Mouse (Mus musculus) MEL (cell line): Measurements from ENCODE around the gene Tmem106c. TPM values are rescaled to one million over a fixed set of nuclear protein-coding genes. Genes with fewer than 3 reads are reported as not detected.

Source experiments
- DNase-seq: peaks from one replicate; pipeline ENCODE4 v3.0.0; 2011; ENCODE audit warnings: low read depth, low spot score
- H3K27ac ChIP-seq: 2 replicates; pipeline ENCODE4 v1.5.1; 2012; ENCODE audit warnings: low read depth, mild to moderate bottlenecking, control low read depth, low read length, moderate library complexity; ENCODE audit not compliant: control insufficient read depth
- H3K27me3 ChIP-seq, 2 experiments: fragments of 150-350 bp in 1 of 2; sonication (generic) in 1 of 2; 2 replicates each; pipeline ENCODE4 v1.6.1; 2012; ENCODE audit warnings: low read length in 2 of 2, mild to moderate bottlenecking in 2 of 2, improper control_type of control experiment in 1 of 2, moderate library complexity in 1 of 2; ENCODE audit not compliant: insufficient read depth in 2 of 2, control insufficient read depth in 1 of 2
- H3K36me3 ChIP-seq, 2 experiments: 2 replicates each; pipeline ENCODE4 v1.6.1; 2012 to 2014; ENCODE audit warnings: low read length in 2 of 2, improper control_type of control experiment in 1 of 2, inconsistent platforms in 1 of 2, mild to moderate bottlenecking in 1 of 2; ENCODE audit not compliant: insufficient read depth in 2 of 2, control insufficient read depth in 1 of 2
- H3K4me1 ChIP-seq, 2 experiments: fragments of 150-350 bp in 1 of 2; sonication (generic) in 1 of 2; 2 replicates each; pipeline ENCODE4 v1.6.1; 2012; ENCODE audit warnings: low read length in 2 of 2, improper control_type of control experiment in 1 of 2, mild to moderate bottlenecking in 1 of 2; ENCODE audit not compliant: insufficient read depth in 2 of 2, control insufficient read depth in 1 of 2
- H3K4me3 ChIP-seq, 2 experiments: fragments of 150-350 bp in 1 of 2; sonication (generic) in 1 of 2; 2 replicates each; pipeline ENCODE4 v1.5.1; 2012; ENCODE audit warnings: low read depth in 2 of 2, low read length in 2 of 2, mild to moderate bottlenecking in 2 of 2, moderate library complexity in 2 of 2, control low read depth in 1 of 2, improper control_type of control experiment in 1 of 2; ENCODE audit not compliant: control insufficient read depth in 1 of 2, insufficient read depth in 1 of 2
- H3K79me2 ChIP-seq: 2 replicates; pipeline ENCODE4 v1.6.1; 2012; ENCODE audit warnings: mild to moderate bottlenecking, low read length, moderate library complexity; ENCODE audit not compliant: control insufficient read depth, poor library complexity, insufficient read depth
- H3K9ac ChIP-seq: 2 replicates; pipeline ENCODE4 v1.6.1; 2012; ENCODE audit warnings: low read depth, mild to moderate bottlenecking, control low read depth, low read length, moderate library complexity; ENCODE audit not compliant: control insufficient read depth, poor library complexity, severe bottlenecking
- H3K9me3 ChIP-seq: fragments of 150-350 bp; sonication (generic); replicated peaks from 2 replicates; pipeline ENCODE4 v1.6.1; 2012; ENCODE audit warnings: mild to moderate bottlenecking, low read length, improper control_type of control experiment, moderate library complexity; ENCODE audit not compliant: insufficient read depth
- CHD2 ChIP-seq: IDR thresholded peaks from 2 replicates; pipeline ENCODE4 v1.6.1; 2011; ENCODE audit warnings: low read length, improper control_type of control experiment
- CTCF ChIP-seq, 3 experiments: IDR thresholded peaks in 2 of 3; conservative IDR thresholded peaks in 1 of 3; 2 replicates each; pipeline ENCODE4 v1.5.1; 2011 to 2012; ENCODE audit warnings: low read length in 3 of 3, low read depth in 2 of 3, mild to moderate bottlenecking in 2 of 3, improper control_type of control experiment in 1 of 3, inconsistent platforms in 1 of 3, mixed read lengths in 1 of 3, moderate library complexity in 1 of 3; ENCODE audit not compliant: control insufficient read depth in 1 of 3, insufficient read depth in 1 of 3, poor library complexity in 1 of 3, severe bottlenecking in 1 of 3
- E2F4 ChIP-seq: IDR thresholded peaks from 2 replicates; pipeline ENCODE4 v1.6.1; 2011; ENCODE audit warnings: low read depth, low read length, improper control_type of control experiment, borderline replicate concordance
- ETS1 ChIP-seq: IDR thresholded peaks from 2 replicates; pipeline ENCODE4 v1.6.1; 2012; ENCODE audit warnings: low read depth, mild to moderate bottlenecking, inconsistent platforms, low read length, improper control_type of control experiment, moderate library complexity
- GABPA ChIP-seq: IDR thresholded peaks from 2 replicates; pipeline ENCODE4 v1.6.1; 2012; ENCODE audit warnings: low read depth, mild to moderate bottlenecking, inconsistent platforms, low read length, improper control_type of control experiment, moderate library complexity
- HCFC1 ChIP-seq: IDR thresholded peaks from 2 replicates; pipeline ENCODE4 v1.6.1; 2012; ENCODE audit warnings: low read depth, mild to moderate bottlenecking, inconsistent platforms, low read length, improper control_type of control experiment, moderate library complexity
- JUND ChIP-seq: IDR thresholded peaks from 2 replicates; pipeline ENCODE4 v1.6.1; 2011; ENCODE audit warnings: low read depth, mild to moderate bottlenecking, improper control_type of control experiment, low read length
- KAT2A ChIP-seq: conservative IDR thresholded peaks from 2 replicates; pipeline ENCODE4 v1.6.1; 2012; ENCODE audit warnings: low read depth, low read length, improper control_type of control experiment, inconsistent platforms
- MAX ChIP-seq: IDR thresholded peaks from 2 replicates; pipeline ENCODE4 v1.6.1; 2011; ENCODE audit warnings: low read length, improper control_type of control experiment
- MAZ ChIP-seq: IDR thresholded peaks from 2 replicates; pipeline ENCODE4 v1.6.1; 2012; ENCODE audit warnings: low read depth, mild to moderate bottlenecking, inconsistent platforms, low read length, improper control_type of control experiment
- MEF2A ChIP-seq: IDR thresholded peaks from 2 replicates; pipeline ENCODE4 v1.6.1; 2014; ENCODE audit warnings: low read depth, mild to moderate bottlenecking, inconsistent platforms, low read length, improper control_type of control experiment; ENCODE audit not compliant: poor library complexity, insufficient replicate concordance, severe bottlenecking; ENCODE audit errors: extremely low read depth
- NRF1 ChIP-seq: IDR thresholded peaks from 2 replicates; pipeline ENCODE4 v1.6.1; 2014; ENCODE audit warnings: low read depth, mild to moderate bottlenecking, inconsistent platforms, low read length, improper control_type of control experiment, moderate library complexity; ENCODE audit not compliant: poor library complexity, insufficient read depth, severe bottlenecking
- POLR2AphosphoS2 ChIP-seq: IDR thresholded peaks from 2 replicates; pipeline ENCODE4 v1.6.1; 2011; ENCODE audit warnings: low read length, improper control_type of control experiment
- RAD21 ChIP-seq: IDR thresholded peaks from 2 replicates; pipeline ENCODE4 v1.6.1; 2011; ENCODE audit warnings: mild to moderate bottlenecking, low read depth, low read length, improper control_type of control experiment
- TBP ChIP-seq: IDR thresholded peaks from 2 replicates; pipeline ENCODE4 v1.8.0; 2011; ENCODE audit warnings: low read depth, low read length, improper control_type of control experiment
- TCF12 ChIP-seq: IDR thresholded peaks from 2 replicates; pipeline ENCODE4 v1.6.1; 2014; ENCODE audit warnings: low read depth, mild to moderate bottlenecking, inconsistent platforms, low read length, improper control_type of control experiment, moderate library complexity
- UBTF ChIP-seq: IDR thresholded peaks from 2 replicates; pipeline ENCODE4 v1.6.1; 2012; ENCODE audit warnings: low read depth, mild to moderate bottlenecking, inconsistent platforms, low read length, improper control_type of control experiment, moderate library complexity, borderline replicate concordance; ENCODE audit not compliant: insufficient read depth
- USF1 ChIP-seq: IDR thresholded peaks from 2 replicates; pipeline ENCODE4 v1.6.1; 2014; ENCODE audit warnings: low read depth, mild to moderate bottlenecking, inconsistent platforms, low read length, improper control_type of control experiment, moderate library complexity
- USF2 ChIP-seq, 2 experiments: IDR thresholded peaks; 2 replicates each; pipeline ENCODE4 v1.6.1; 2011 to 2012; ENCODE audit warnings: improper control_type of control experiment in 2 of 2, low read length in 2 of 2, borderline replicate concordance in 1 of 2, inconsistent platforms in 1 of 2, low read depth in 1 of 2, mild to moderate bottlenecking in 1 of 2; ENCODE audit not compliant: insufficient read depth in 1 of 2
- ZC3H11A ChIP-seq: IDR thresholded peaks from 2 replicates; pipeline ENCODE4 v1.6.1; 2012; ENCODE audit warnings: low read depth, mild to moderate bottlenecking, inconsistent platforms, low read length, improper control_type of control experiment
- ZKSCAN1 ChIP-seq: IDR thresholded peaks from 2 replicates; pipeline ENCODE4 v1.6.1; 2012; ENCODE audit warnings: low read depth, mild to moderate bottlenecking, inconsistent platforms, low read length, improper control_type of control experiment, moderate library complexity
- ZNF384 ChIP-seq: IDR thresholded peaks from 2 replicates; pipeline ENCODE4 v1.6.1; 2012; ENCODE audit warnings: low read depth, mild to moderate bottlenecking, inconsistent platforms, low read length, improper control_type of control experiment
- polyA plus RNA-seq, 2 experiments: library from polyadenylated mRNA; stranded (reverse) in 1 of 2; unstranded in 1 of 2; fragments of >175 nt in 1 of 2; fragments of >200 nt in 1 of 2; gene quantifications; 2 replicates each; pipeline versions ENCODE4 v1.2.1 to v1.2.4; 2012; ENCODE audit warnings: low replicate concordance in 2 of 2, low read depth in 1 of 2; ENCODE audit not compliant: insufficient read length in 2 of 2, insufficient read depth in 1 of 2, missing spikeins in 1 of 2
- total RNA-seq: library from RNA; depleted of rRNA; stranded (reverse); fragments of 300-350 nt; gene quantifications from 2 replicates; pipeline ENCODE4 v1.2.3, GENCODE M21; 2012

The Tmem106c gene
- total and polyA plus RNA-seq, 3 experiments: 54.3 to 121 TPM; not detected in 1

DNA sequence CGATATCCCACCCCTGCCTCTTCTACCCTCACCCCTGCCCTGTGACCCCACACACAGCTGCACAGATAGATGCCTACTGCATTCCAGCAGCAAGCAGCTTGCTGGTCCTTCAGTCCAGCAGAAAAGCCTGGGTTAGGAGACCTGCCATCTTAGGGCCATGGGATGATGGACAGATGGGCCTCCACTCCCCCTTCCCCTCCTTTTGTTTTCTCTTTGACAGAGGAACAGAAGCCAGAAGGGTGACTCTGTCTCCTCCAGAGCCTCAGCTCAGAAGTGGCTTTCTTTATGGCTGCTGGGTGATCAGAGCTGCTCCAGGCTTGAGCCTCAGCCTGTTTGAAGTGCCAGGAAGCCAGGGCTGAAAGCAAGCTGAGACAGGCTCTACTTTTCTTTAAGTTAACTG, 25.5 kb downstream of the Tmem106c start:
- no peak overlapping the region for H3K9ac ChIP-seq
- no peaks in the 10 kb centered on the region for H3K9me3 ChIP-seq
- peaks cover 0 to 3% of the 10 kb centered on the region in 2 experiments; a peak in 1 of 4 replicates for H3K4me1 ChIP-seq
- H3K27ac ChIP-seq: no peak overlapping the region
- TF ChIP-seq MAZ (no peak), MEF2A (no peak), CHD2 (no peak), ETS1 (no peak), NRF1 (no peak), TCF12 (no peak), UBTF (no peak), ZC3H11A (no peak), E2F4 (no peak), CTCF (IDR thresholded peaks at IDR 0.05 in 2 of 3, conservative IDR thresholded peaks at IDR 0.05 in 1 of 3; ENCODE audit: control insufficient read depth in 1 of 3, insufficient read depth in 1 of 3, low read depth in 2 of 3, low read length in 3 of 3, poor library complexity in 1 of 3, severe bottlenecking in 1 of 3) (no peak), GABPA (no peak), USF2 (IDR thresholded peaks at IDR 0.05; ENCODE audit: borderline replicate concordance in 1 of 2, insufficient read depth in 1 of 2, low read depth in 1 of 2, low read length in 2 of 2) (no peak), KAT2A (no peak), MAX (no peak), ZKSCAN1 (no peak), ZNF384 (no peak)
- no peaks in the 10 kb centered on the region for H3K36me3 ChIP-seq
- peaks cover 0 to 1% of the 10 kb centered on the region in 2 experiments; a peak in 1 of 4 replicates for H3K27me3 ChIP-seq
- H3K79me2 ChIP-seq: no peaks in the 10 kb centered on the region
- no peak overlapping the region for H3K4me3 ChIP-seq
- no peak for DNase-seq

DNA sequence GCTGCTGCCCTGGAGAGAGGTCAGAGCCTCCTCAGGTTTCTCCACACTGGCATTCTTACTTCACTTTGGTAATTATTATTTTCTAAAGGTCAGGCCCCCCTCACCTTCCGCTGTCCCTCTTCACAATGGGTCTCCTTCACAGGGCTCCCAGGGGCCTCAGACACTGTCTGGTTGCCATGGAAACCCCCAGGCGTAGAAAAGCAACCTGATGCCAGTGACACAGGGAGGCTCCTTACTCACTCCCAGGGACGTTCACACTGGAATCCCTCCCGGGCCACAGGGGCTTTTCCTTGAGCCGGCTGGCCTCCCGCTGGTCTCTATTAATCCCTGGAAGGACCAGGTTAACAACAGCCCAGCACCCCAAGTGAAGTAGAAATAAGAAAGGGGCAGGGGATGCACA, 26.1 kb downstream of the Tmem106c start:
- Histone ChIP-seq H3K9me3 (no peaks in the 10 kb centered on the region), H3K9ac (no peak overlapping the region), H3K36me3 (no peaks in the 10 kb centered on the region), H3K4me1 (peaks cover 0 to 3% of the 10 kb centered on the region in 2 experiments; a peak in 1 of 4 replicates), H3K27me3 (peaks cover 0 to 1% of the 10 kb centered on the region in 2 experiments; a peak in 1 of 4 replicates), H3K27ac (no peak overlapping the region), H3K4me3 (no peak overlapping the region)
- no peak for DNase-seq
- TF ChIP-seq CTCF (IDR thresholded peaks at IDR 0.05 in 2 of 3, conservative IDR thresholded peaks at IDR 0.05 in 1 of 3; ENCODE audit: control insufficient read depth in 1 of 3, insufficient read depth in 1 of 3, low read depth in 2 of 3, low read length in 3 of 3, poor library complexity in 1 of 3, severe bottlenecking in 1 of 3): no peak
- no peak for TF ChIP-seq POLR2AphosphoS2
- TF ChIP-seq GABPA: no peak
- TF ChIP-seq UBTF: no peak
- no peak for TF ChIP-seq TBP
- TF ChIP-seq RAD21: no peak
- no peak for TF ChIP-seq TCF12
- TF ChIP-seq JUND: no peak
- no peak for TF ChIP-seq ZKSCAN1
- TF ChIP-seq HCFC1: no peak
- TF ChIP-seq USF1: no peak
- TF ChIP-seq, all 39 proteins: peak for 0
- H3K79me2 ChIP-seq: no peaks in the 10 kb centered on the region
